ENCODE assay signal across 11 mouse cellular contexts in the genomic region with DNA sequence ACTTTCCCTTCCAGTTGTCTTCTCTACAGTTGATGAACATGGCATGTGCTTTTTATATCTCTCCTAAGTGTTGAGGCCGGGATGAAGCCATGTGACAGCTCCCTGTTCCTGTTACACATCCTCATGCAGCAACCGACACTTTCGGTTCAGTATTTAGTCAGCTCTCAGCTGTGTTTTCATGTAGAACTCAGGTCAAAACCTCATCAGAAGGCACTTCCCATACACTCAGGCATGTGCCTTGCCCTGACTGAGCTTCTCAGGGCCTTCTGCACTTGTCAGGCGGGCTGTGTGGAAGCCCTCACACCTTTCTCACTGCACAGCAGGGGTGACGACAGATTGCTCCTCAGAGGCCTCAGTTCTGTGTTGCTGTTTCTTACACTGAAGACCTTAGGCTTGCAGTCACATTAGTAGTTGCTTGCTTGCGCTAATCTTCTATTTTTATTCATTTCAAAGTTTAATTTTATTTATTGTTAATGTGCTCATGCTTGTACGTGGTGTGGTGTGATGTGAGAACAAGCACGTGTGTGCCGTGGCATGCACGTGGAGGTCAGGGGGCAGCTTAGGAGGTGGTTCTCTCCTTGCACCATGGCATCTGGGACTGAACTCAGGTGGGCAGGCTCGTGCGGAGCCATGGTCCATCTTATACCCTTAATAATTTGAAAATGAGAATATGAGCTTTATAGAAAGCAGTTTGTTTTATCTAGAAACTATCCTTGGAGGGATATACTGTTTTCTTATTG. TPM values are rescaled to one million over a fixed set of nuclear protein-coding genes. Genes with fewer than 3 reads are reported as not detected.
DNase-seq lines count a peak whose midpoint lies in the region; ATAC-seq and TF ChIP-seq lines count a peak whose summit lies in the region.
"Had no signal": no experiment of that assay in that cellular context is flagged by ENCODE, and none has a peak within 500 bp of the region (broad histone marks: within the 10 kb centered on the region; RNA-seq: fewer than 3 reads in every experiment).

No protein-coding gene starts in this region.

- TF ChIP-seq EP300 in CH12.LX (IDR thresholded peaks at IDR 0.05; ENCODE audit: low read length), result peak; percentile 68

- WGBS in hindbrain, embryonic 11.5 days, result 66% methylated on average over 12 of the region's 12 CpGs

- H3K27ac ChIP-seq in layer of hippocampus, adult 2 months, result peak overlapping the region; percentile 21; the same call in 1 of the 2 replicates
- H3K27ac ChIP-seq in CH12.LX (ENCODE audit: insufficient read depth, low read depth), result no peak overlapping the region
- no peak overlapping the region for H3K27ac ChIP-seq in hindbrain, embryonic 11.5 days (ENCODE audit: low read depth, low read length)
- H3K27ac ChIP-seq: limb, embryonic 15.5 days; stomach, postnatal 0 days had no signal

- no peak for TF ChIP-seq CTCF in layer of hippocampus, adult 2 months (conservative IDR thresholded peaks at IDR 0.05)
- TF ChIP-seq CTCF in CH12.LX (conservative IDR thresholded peaks at IDR 0.05 in 1 of 2, IDR thresholded peaks at IDR 0.05 in 1 of 2; ENCODE audit: low read depth in 2 of 2, low read length in 2 of 2), result no peak

- H3K27me3 ChIP-seq in CH12.LX (replicated peaks), result no peaks in the 10 kb centered on the region
- no peaks in the 10 kb centered on the region for H3K27me3 ChIP-seq in hindbrain, embryonic 11.5 days (ENCODE audit: control insufficient read depth, insufficient read depth, low read length)
- H3K27me3 ChIP-seq: limb, embryonic 15.5 days had no signal

- H3K79me2 ChIP-seq in CH12.LX (replicated peaks; ENCODE audit: control insufficient read depth, extremely low read depth, insufficient read depth, poor library complexity, severe bottlenecking), result no peaks in the 10 kb centered on the region

- no peaks in the 10 kb centered on the region for H3K36me3 ChIP-seq in CH12.LX (replicated peaks in 1 of 2; ENCODE audit: control insufficient read depth in 1 of 2, insufficient read depth in 1 of 2, low read length in 1 of 2)
- H3K36me3 ChIP-seq in hindbrain, embryonic 11.5 days (ENCODE audit: control insufficient read depth, insufficient read depth, low read length), result no peaks in the 10 kb centered on the region
- H3K36me3 ChIP-seq: limb, embryonic 15.5 days had no signal

- H3K4me3 ChIP-seq in layer of hippocampus, adult 2 months, result no peak overlapping the region
- no peak overlapping the region for H3K4me3 ChIP-seq in CH12.LX (replicated peaks in 1 of 3; ENCODE audit: low read depth in 2 of 3, low read length in 2 of 3, poor library complexity in 1 of 3)
- no peak overlapping the region for H3K4me3 ChIP-seq in hindbrain, embryonic 11.5 days (ENCODE audit: low read depth, low read length)
- H3K4me3 ChIP-seq: limb, embryonic 15.5 days had no signal

- H3K4me2 ChIP-seq in CH12.LX (ENCODE audit: insufficient read depth, low read depth, poor library complexity, severe bottlenecking), result peak overlapping the region; percentile 53; the same call in 1 of the 2 replicates
- H3K4me2 ChIP-seq in hindbrain, embryonic 11.5 days (replicated peaks; ENCODE audit: low read depth, low read length), result no peak overlapping the region
- H3K4me2 ChIP-seq: limb, embryonic 15.5 days had no signal

- no peak for TF ChIP-seq RAD21 in CH12.LX (IDR thresholded peaks at IDR 0.05; ENCODE audit: low read depth, low read length)

- intact Hi-C loops in left cerebral cortex, postnatal 4 days (cut with DNase I), result no loop called here

- H3K9me3 ChIP-seq in CH12.LX (replicated peaks; ENCODE audit: low read length), result no peaks in the 10 kb centered on the region
- H3K9me3 ChIP-seq in hindbrain, embryonic 11.5 days (ENCODE audit: control insufficient read depth, low read length), result no peaks in the 10 kb centered on the region
- H3K9me3 ChIP-seq: limb, embryonic 15.5 days had no signal

- peaks cover 7 to 23% of the 10 kb centered on the region in 2 experiments for H3K4me1 ChIP-seq in CH12.LX (ENCODE audit: control insufficient read depth in 1 of 2, insufficient read depth in 2 of 2)
- H3K4me1 ChIP-seq in hindbrain, embryonic 11.5 days (replicated peaks; ENCODE audit: control insufficient read depth, insufficient read depth, low read length), result no peaks in the 10 kb centered on the region

- in situ Hi-C loops in CH12.LX (cut with MboI; ENCODE audit: low pct_ligation_motif_present, low pct_unique_long_range_greater_than_20kb, low sequenced_read_pairs), result no loop called here

- no peak overlapping the region for H3K9ac ChIP-seq in CH12.LX (ENCODE audit: insufficient read depth, low read depth)
- H3K9ac ChIP-seq in hindbrain, embryonic 11.5 days (ENCODE audit: low read depth, low read length), result no peak overlapping the region
- H3K9ac ChIP-seq: limb, embryonic 15.5 days had no signal

- dilution Hi-C loops in CH12.LX (cut with MboI; ENCODE audit: extremely low pct_ligation_motif_present, extremely low pct_unique_long_range_greater_than_20kb, low sequenced_read_pairs), result no loop called here

- no peak for TF ChIP-seq POLR2A in CH12.LX (IDR thresholded peaks at IDR 0.05; ENCODE audit: low read depth, low read length)

- DNase-seq in layer of hippocampus, adult 2 months (ENCODE audit: low spot score in 2 of 2), result no peak
- no peak for DNase-seq in layer of hippocampus, adult 8-10 months (ENCODE audit: low spot score in 2 of 2)
- DNase-seq in CH12.LX (ENCODE audit: extremely low read depth), result peak; percentile 52
- no peak for DNase-seq in left cerebral cortex, postnatal 4 days
- DNase-seq in right cerebral cortex, postnatal 25 days, result no peak
- DNase-seq in hindbrain, embryonic 11.5 days (ENCODE audit: low spot score), result no peak
- DNase-seq: kidney, adult 8-10 months had no signal

- peak; percentile 60 for ATAC-seq in granulocyte monocyte progenitor cell, adult 5-6 weeks (replicated peaks; ENCODE audit: poor library complexity, severe bottlenecking)
- ATAC-seq in megakaryocyte progenitor cell, adult 5-6 weeks (replicated peaks; ENCODE audit: poor library complexity), result peak; percentile 63
- ATAC-seq in hindbrain, embryonic 11.5 days (ENCODE audit: low FRiP score), result no peak

TF ChIP-seq in CH12.LX, 34 proteins besides CTCF, POLR2A, EP300 and RAD21 (continues in another document):
- TF ChIP-seq E2F4 (IDR thresholded peaks at IDR 0.05; ENCODE audit: insufficient replicate concordance, low read depth, low read length) (no peak), UBTF (IDR thresholded peaks at IDR 0.05; ENCODE audit: low read depth, low read length) (no peak), IRF4 (IDR thresholded peaks at IDR 0.05; ENCODE audit: low read depth, low read length) (peak; percentile 94), JUN (IDR thresholded peaks at IDR 0.05; ENCODE audit: insufficient read depth, low read depth, low read length) (peak; percentile 45; the same call in 1 of the 2 replicates), SIN3A (IDR thresholded peaks at IDR 0.05; ENCODE audit: low read length) (peak; percentile 48; the same call in 1 of the 2 replicates), JUND (conservative IDR thresholded peaks at IDR 0.05; ENCODE audit: low read depth, low read length) (peak; percentile 55; the same call in 1 of the 2 replicates), RCOR1 (conservative IDR thresholded peaks at IDR 0.05; ENCODE audit: low read depth, low read length) (no peak), USF2 (conservative IDR thresholded peaks at IDR 0.05; ENCODE audit: low read depth, low read length) (no peak), NELFE (IDR thresholded peaks at IDR 0.05; ENCODE audit: low read depth, low read length) (no peak), SMC3 (IDR thresholded peaks at IDR 0.05; ENCODE audit: low read depth, low read length) (no peak), CHD2 (IDR thresholded peaks at IDR 0.05; ENCODE audit: low read length) (no peak), MEF2A (IDR thresholded peaks at IDR 0.05; ENCODE audit: borderline replicate concordance, low read depth, low read length) (peak; percentile 36; the same call in 1 of the 2 replicates), HCFC1 (IDR thresholded peaks at IDR 0.05; ENCODE audit: low read depth, low read length) (no peak), CHD1 (IDR thresholded peaks at IDR 0.05; ENCODE audit: low read depth, low read length) (no peak), MAX (IDR thresholded peaks at IDR 0.05; ENCODE audit: low read length) (no peak; the same call in none of the 2 replicates), USF1 (IDR thresholded peaks at IDR 0.05; ENCODE audit: low read depth, low read length) (no peak; the same call in 1 of the 2 replicates), TBP (conservative IDR thresholded peaks at IDR 0.05; ENCODE audit: low read depth, low read length) (no peak), BHLHE40 (IDR thresholded peaks at IDR 0.05; ENCODE audit: low read depth, low read length) (peak; percentile 77), NRF1 (IDR thresholded peaks at IDR 0.05; ENCODE audit: low read depth, low read length) (no peak), MAZ (IDR thresholded peaks at IDR 0.05; ENCODE audit: low read depth, low read length) (no peak), PAX5 (IDR thresholded peaks at IDR 0.05; ENCODE audit: low read length) (no peak), TCF12 (IDR thresholded peaks at IDR 0.05; ENCODE audit: low read depth, low read length) (0 out of 2 replicates have a peak, but pooled peaks have one; percentile 54), ELF1 (IDR thresholded peaks at IDR 0.05; ENCODE audit: low read depth, low read length) (no peak), POLR2AphosphoS2 (IDR thresholded peaks at IDR 0.05; ENCODE audit: low read depth, low read length) (no peak), GABPA (IDR thresholded peaks at IDR 0.05; ENCODE audit: insufficient replicate concordance, low read depth, low read length) (no peak), MAFK (IDR thresholded peaks at IDR 0.05; ENCODE audit: insufficient replicate concordance, low read length) (no peak), KAT2A (IDR thresholded peaks at IDR 0.05; ENCODE audit: insufficient replicate concordance, low read length) (no peak), ETS1 (conservative IDR thresholded peaks at IDR 0.05; ENCODE audit: low read depth, low read length) (peak; percentile 83)

RNA-seq across cellular contexts. Expression of a gene that starts 30.5 kb away (rescaled TPM):
- 100 to 1,000 TPM; 226 to 232 TPM for total RNA-seq in layer of hippocampus, adult 2 months (2021)
- 100 to 1,000 TPM; 213 to 272 (median 226) TPM for total RNA-seq in layer of hippocampus, adult 8-10 months (2022)
- 0.08 and 0.38 TPM in 2 replicates for total RNA-seq in CH12.LX (2012; rRNA removed)
- not detected in 2 replicates for total RNA-seq in CH12.LX (2014; rRNA removed)
- 0.05 and 0.41 TPM in 2 replicates for polyA plus RNA-seq in CH12.LX (2012; ENCODE audit: insufficient read length, low read depth)
- total RNA-seq in granulocyte monocyte progenitor cell, adult 5-6 weeks (2014; fragmentation: Nextera tagmentation), result 14.7 and 26.2 TPM in 2 replicates
- total RNA-seq in granulocyte monocyte progenitor cell, adult 5-6 weeks (2017), result 3.1 and 5.4 TPM in 2 replicates
- 9.0 and 22.5 TPM in 2 replicates for total RNA-seq in megakaryocyte progenitor cell, adult 5-6 weeks (2015)
- 2.8 and 4.2 TPM in 2 replicates for total RNA-seq in megakaryocyte progenitor cell, adult 5-6 weeks (2017)
- total RNA-seq in left cerebral cortex, postnatal 4 days (2021), result 100 to 1,000 TPM; 197 to 209 TPM
- 8.2 and 10.7 TPM in 2 replicates for polyA plus RNA-seq in hindbrain, embryonic 11.5 days (2014; fragmentation: Nextera tagmentation; extraction: Ambion mirVana)

Comparison
In these comparisons a context has a peak if more than half of its experiments do, and no peak if none do; other contexts are left out.
1. RNA of a gene that starts 30.5 kb away (total RNA-seq): 213 to 272 TPM in layer of hippocampus, adult 8-10 months, 226 to 232 TPM in layer of hippocampus, adult 2 months and 197 to 209 TPM in left cerebral cortex, postnatal 4 days; 2.8 to 22.5 TPM in megakaryocyte progenitor cell, adult 5-6 weeks, 3.1 to 26.2 TPM in granulocyte monocyte progenitor cell, adult 5-6 weeks and 0.08 to 0.38 TPM in CH12.LX; every median in the first group is over 4 times any median in the second.